Mouse (Mus musculus) CD4-positive, CD25-positive, alpha-beta regulatory T cell, adult 2 months (primary cell): ENCODE measurements at regions not wholly inside any gene's neighbourhood (a gene's known extent, or its start where the extent isn't known, plus 50 kb on each side); places are given as distances from the start of the nearest gene placed in this dataset.

Source experiments
- DNase-seq: peaks from one replicate; pipeline ENCODE4 v3.0.0-alpha.2; 2012; ENCODE audit warnings: low read depth, low spot score

- peak; percentile 25 for DNase-seq
Measured at GRCm38 (mm10) chr12:73491370-73491769, 54.8 kb downstream of the Tmem30b start.

- no peak for DNase-seq
Measured at GRCm38 (mm10) chr12:73482858-73483257, 63.3 kb downstream of the Tmem30b start.

- DNase-seq, result no peak
Measured at GRCm38 (mm10) chr12:73482275-73482674, 63.9 kb downstream of the Tmem30b start.

GRCm38 (mm10) chr12:73481705-73482104, 64.5 kb downstream of the Tmem30b start:
- no peak for DNase-seq

- no peak for DNase-seq
Measured at GRCm38 (mm10) chr12:73481165-73481564, 65.0 kb downstream of the Tmem30b start.

GRCm38 (mm10) chr12:73480610-73480971, 65.6 kb downstream of the Tmem30b start:
- no peak for DNase-seq

GRCm38 (mm10) chr12:73479932-73480609, 66.1 kb downstream of the Tmem30b start:
- no peak for DNase-seq

- DNase-seq, result no peak
Measured at GRCm38 (mm10) chr12:73478641-73479040, 67.6 kb downstream of the Tmem30b start.

- DNase-seq, result no peak
Measured at GRCm38 (mm10) chr12:73476421-73476858, 69.8 kb downstream of the Tmem30b start.

GRCm38 (mm10) chr12:73475774-73476173, 70.4 kb downstream of the Tmem30b start:
- DNase-seq, result no peak

GRCm38 (mm10) chr12:73475020-73475419, 71.2 kb downstream of the Tmem30b start:
- no peak for DNase-seq

GRCm38 (mm10) chr12:73473111-73473510, 73.1 kb downstream of the Tmem30b start:
- DNase-seq, result no peak

- DNase-seq, result no peak
Measured at GRCm38 (mm10) chr12:73471966-73472365, 74.2 kb downstream of the Tmem30b start.

GRCm38 (mm10) chr12:73466484-73466883, 79.7 kb downstream of the Tmem30b start:
- no peak for DNase-seq

GRCm38 (mm10) chr12:73465975-73466374, 80.2 kb downstream of the Tmem30b start:
- DNase-seq, result no peak

GRCm38 (mm10) chr12:73464311-73464710, 81.9 kb downstream of the Tmem30b start:
- no peak for DNase-seq

GRCm38 (mm10) chr12:73462091-73462490, 84.1 kb downstream of the Tmem30b start:
- DNase-seq, result no peak

- DNase-seq, result no peak
Measured at GRCm38 (mm10) chr12:73460291-73460761, 85.9 kb downstream of the Tmem30b start.

GRCm38 (mm10) chr12:73451257-73451656, 94.9 kb downstream of the Tmem30b start:
- DNase-seq, result no peak

- no peak for DNase-seq
Measured at GRCm38 (mm10) chr12:73450541-73450940, 95.7 kb downstream of the Tmem30b start.

- peak; percentile 72 for DNase-seq
Measured at GRCm38 (mm10) chr12:73449911-73450520, 96.2 kb downstream of the Tmem30b start.

- peak; percentile 6 for DNase-seq
Measured at GRCm38 (mm10) chr12:73449069-73449468, 97.1 kb downstream of the Tmem30b start.

- DNase-seq, result no peak
Measured at GRCm38 (mm10) chr12:73448388-73448965, 97.7 kb downstream of the Tmem30b start.
